Mouse (Mus musculus): ENCODE data around the gene Slc39a11.

GRCm38 (mm10) chr11:113212390-113213025 lies 437.4 kb downstream of the Slc39a11 start:
- no peak for TF ChIP-seq CTCF (IDR thresholded peaks at IDR 0.05; ENCODE audit: control insufficient read depth, insufficient read depth, low read length)
- no peak for TF ChIP-seq POLR2A (IDR thresholded peaks at IDR 0.05; ENCODE audit: borderline replicate concordance, control insufficient read depth, low read depth, low read length)
